Comparison of ENCODE assay signal across 15 mouse cellular contexts in the genomic region with DNA sequence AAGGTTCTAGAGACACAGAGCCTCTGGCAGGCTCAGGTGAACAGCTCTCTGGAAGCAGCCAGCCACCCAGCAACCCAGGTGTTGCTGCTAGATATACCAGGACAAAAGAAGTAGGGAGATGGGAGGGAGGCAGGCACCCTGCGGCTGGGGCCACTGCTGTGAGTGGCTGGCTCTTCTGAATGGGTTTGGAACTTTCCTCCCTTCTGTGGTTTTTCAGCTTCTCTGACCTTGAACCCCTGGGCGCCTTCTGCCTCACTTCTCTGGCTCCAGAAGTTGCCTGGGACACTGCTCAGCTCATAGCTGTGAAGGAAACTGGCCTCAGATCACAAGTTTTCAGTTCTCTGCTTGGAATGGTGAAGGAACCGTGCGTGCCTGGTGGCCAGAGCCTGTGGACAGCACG. TPM values are rescaled to one million over a fixed set of nuclear protein-coding genes. Genes with fewer than 3 reads are reported as not detected.
DNase-seq lines count a peak whose midpoint lies in the region; ATAC-seq and TF ChIP-seq lines count a peak whose summit lies in the region.
"Had no signal": no experiment of that assay in that cellular context is flagged by ENCODE, and none has a peak within 500 bp of the region (broad histone marks: within the 10 kb centered on the region; RNA-seq: fewer than 3 reads in every experiment).

No protein-coding gene starts in this region.

- TF ChIP-seq CTCF in lung, postnatal 0 days (IDR thresholded peaks at IDR 0.05): no peak
- no peak for TF ChIP-seq CTCF in G1E (IDR thresholded peaks at IDR 0.05; ENCODE audit: low read depth, low read length)
- TF ChIP-seq CTCF in gastrocnemius, adult 2 months (IDR thresholded peaks at IDR 0.05): no peak

- TF ChIP-seq EP300 in lung, postnatal 0 days (IDR thresholded peaks at IDR 0.05): no peak

- peak; percentile 43 for DNase-seq in lung, postnatal 0 days (ENCODE audit: low spot score)
- no peak for DNase-seq in lung, postnatal 36 days
- no peak for DNase-seq in G1E (ENCODE audit: low spot score)
- DNase-seq in embryonic facial prominence, embryonic 10.5 days (ENCODE audit: low spot score): no peak
- no peak for DNase-seq in gastrocnemius, postnatal 14 days
- no peak for DNase-seq in gastrocnemius, adult 2 months
- DNase-seq: cerebellum, postnatal 36 days; kidney, adult 9 months; right cerebral cortex, postnatal 14 days had no signal

- H3K9ac ChIP-seq in lung, postnatal 0 days (replicated peaks; ENCODE audit: low read depth): no peak overlapping the region
- H3K9ac ChIP-seq in liver, embryonic 15.5 days: peak overlapping the region; percentile 27; the same call in 1 of the 2 replicates
- H3K9ac ChIP-seq: embryonic facial prominence, embryonic 15.5 days; heart, embryonic 15.5 days; limb, embryonic 15.5 days had no signal

- ATAC-seq in lung, postnatal 0 days: peak; percentile 46
- no peak for ATAC-seq in G1E (ENCODE audit: extremely low read depth, insufficient number of reproducible peaks, low FRiP score, poor library complexity, severe bottlenecking)
- no peak for ATAC-seq in liver, embryonic 15.5 days (ENCODE audit: insufficient read depth)
- ATAC-seq: hindbrain, embryonic 16.5 days had no signal

- WGBS in lung, postnatal 0 days: 38% methylated on average over 5 of the region's 5 CpGs
- 63% methylated on average over 5 of the region's 5 CpGs for WGBS in embryonic facial prominence, embryonic 10.5 days
- WGBS in liver, embryonic 15.5 days (ENCODE audit: insufficient replicate concordance): 41% methylated on average over 5 of the region's 5 CpGs

- H3K4me1 ChIP-seq in lung, postnatal 0 days (ENCODE audit: insufficient read depth, low read depth, low read length): no peaks in the 10 kb centered on the region
- peaks cover 51% of the 10 kb centered on the region for H3K4me1 ChIP-seq in G1E (ENCODE audit: insufficient read depth, low read depth, low read length)
- H3K4me1 ChIP-seq in embryonic facial prominence, embryonic 10.5 days: peaks cover 31% of the 10 kb centered on the region
- H3K4me1 ChIP-seq in liver, embryonic 15.5 days (replicated peaks): peaks cover 46% of the 10 kb centered on the region

- no peaks in the 10 kb centered on the region for H3K27me3 ChIP-seq in lung, postnatal 0 days (replicated peaks; ENCODE audit: insufficient read depth, low read length)
- H3K27me3 ChIP-seq in G1E (ENCODE audit: insufficient read depth, low read length): peaks cover 7% of the 10 kb centered on the region
- H3K27me3 ChIP-seq in embryonic facial prominence, embryonic 10.5 days (replicated peaks; ENCODE audit: low read depth, poor library complexity, severe bottlenecking): 0 out of 2 replicates have a peak, but pooled peaks cover 3% of the 10 kb centered on the region
- 0 out of 2 replicates have a peak, but pooled peaks cover 13% of the 10 kb centered on the region for H3K27me3 ChIP-seq in liver, embryonic 15.5 days
- H3K27me3 ChIP-seq: embryonic facial prominence, embryonic 15.5 days; heart, embryonic 15.5 days; limb, embryonic 15.5 days had no signal

- no peak overlapping the region for H3K4me2 ChIP-seq in lung, postnatal 0 days (replicated peaks; ENCODE audit: low read depth, low read length)
- H3K4me2 ChIP-seq in liver, embryonic 15.5 days: peak overlapping the region; percentile 49
- H3K4me2 ChIP-seq: embryonic facial prominence, embryonic 15.5 days; heart, embryonic 15.5 days; limb, embryonic 15.5 days had no signal

- no peaks in the 10 kb centered on the region for H3K36me3 ChIP-seq in lung, postnatal 0 days (ENCODE audit: insufficient read depth, low read length)
- no peaks in the 10 kb centered on the region for H3K36me3 ChIP-seq in G1E (replicated peaks)
- H3K36me3 ChIP-seq in embryonic facial prominence, embryonic 10.5 days (replicated peaks): no peaks in the 10 kb centered on the region
- H3K36me3 ChIP-seq in liver, embryonic 15.5 days (replicated peaks): peaks cover 4% of the 10 kb centered on the region; the same call in 1 of the 2 replicates
- H3K36me3 ChIP-seq: embryonic facial prominence, embryonic 15.5 days; heart, embryonic 15.5 days; limb, embryonic 15.5 days had no signal

- no peaks in the 10 kb centered on the region for H3K9me3 ChIP-seq in lung, postnatal 0 days (ENCODE audit: low read length)
- H3K9me3 ChIP-seq in G1E (replicated peaks): 0 out of 2 replicates have a peak, but pooled peaks cover 2% of the 10 kb centered on the region
- no peaks in the 10 kb centered on the region for H3K9me3 ChIP-seq in embryonic facial prominence, embryonic 10.5 days
- H3K9me3 ChIP-seq in liver, embryonic 15.5 days (replicated peaks): 0 out of 2 replicates have a peak, but pooled peaks cover 5% of the 10 kb centered on the region
- H3K9me3 ChIP-seq: embryonic facial prominence, embryonic 15.5 days; heart, embryonic 15.5 days; limb, embryonic 15.5 days had no signal

- no peak overlapping the region for H3K4me3 ChIP-seq in lung, postnatal 0 days (ENCODE audit: low read depth, low read length)
- peak overlapping the region; percentile 44; the same call in 1 of the 2 replicates for H3K4me3 ChIP-seq in G1E (ENCODE audit: low read depth, low read length)
- H3K4me3 ChIP-seq in embryonic facial prominence, embryonic 10.5 days: no peak overlapping the region
- H3K4me3 ChIP-seq in liver, embryonic 15.5 days (replicated peaks): no peak overlapping the region
- no peak overlapping the region for H3K4me3 ChIP-seq in gastrocnemius, adult 2 months
- H3K4me3 ChIP-seq: embryonic facial prominence, embryonic 15.5 days; heart, embryonic 15.5 days; limb, embryonic 15.5 days had no signal

- no peak overlapping the region for H3K27ac ChIP-seq in lung, postnatal 0 days (ENCODE audit: low read length)
- peak overlapping the region; percentile 1; the same call in 1 of the 2 replicates for H3K27ac ChIP-seq in embryonic facial prominence, embryonic 10.5 days (replicated peaks)
- peak overlapping the region; percentile 99 for H3K27ac ChIP-seq in liver, embryonic 15.5 days (replicated peaks)
- H3K27ac ChIP-seq in gastrocnemius, adult 2 months: no peak overlapping the region
- H3K27ac ChIP-seq: embryonic facial prominence, embryonic 15.5 days; heart, embryonic 15.5 days; limb, embryonic 15.5 days; stomach, postnatal 0 days had no signal

- intact Hi-C loops in gastrocnemius, postnatal 14 days (cut with DNase I; ENCODE audit: low total_unique reads): no loop called here
- intact Hi-C loops in gastrocnemius, adult 2 months (cut with DNase I): no loop called here

RNA-seq across cellular contexts. Expression of gene Syf2, which starts 52.4 kb away (rescaled TPM):
- polyA plus RNA-seq in lung, postnatal 0 days (2015; fragmentation: Nextera tagmentation; extraction: Ambion mirVana): 118 and 132 TPM in 2 replicates
- total RNA-seq in G1E (2014; fragmentation: Nextera tagmentation): 48.8 and 49.0 TPM in 2 replicates
- total RNA-seq in G1E (2017): 175 and 187 TPM in 2 replicates
- polyA plus RNA-seq in G1E (2012): 36.7 and 52.3 TPM in 2 replicates
- 65.2 and 65.9 TPM in 2 replicates for polyA plus RNA-seq in embryonic facial prominence, embryonic 10.5 days (2016; fragmentation: Nextera tagmentation; extraction: Ambion mirVana)
- 46.4 and 50.2 TPM in 2 replicates for polyA plus RNA-seq in liver, embryonic 15.5 days (2015; fragmentation: Nextera tagmentation; extraction: Ambion mirVana)
- total RNA-seq in gastrocnemius, postnatal 14 days (2021): 10 to 100 TPM; 34.1 to 39.6 TPM
- 10 to 100 TPM; 39.5 to 40.9 TPM for total RNA-seq in gastrocnemius, adult 2 months (2021)

RNA-seq across cellular contexts. Expression of gene Rsrp1, which starts 59.7 kb away (rescaled TPM):
- polyA plus RNA-seq in lung, postnatal 0 days (2015; fragmentation: Nextera tagmentation; extraction: Ambion mirVana): 542 and 611 TPM in 2 replicates
- total RNA-seq in G1E (2014; fragmentation: Nextera tagmentation) (260 and 286 TPM in 2 replicates), G1E (2017) (446 and 492 TPM in 2 replicates)
- polyA plus RNA-seq in G1E (2012): 468 and 529 TPM in 2 replicates
- polyA plus RNA-seq in embryonic facial prominence, embryonic 10.5 days (2016; fragmentation: Nextera tagmentation; extraction: Ambion mirVana): 343 and 353 TPM in 2 replicates
- 280 and 309 TPM in 2 replicates for polyA plus RNA-seq in liver, embryonic 15.5 days (2015; fragmentation: Nextera tagmentation; extraction: Ambion mirVana)
- 100 to 1,000 TPM in 1 of 2 experiments, 10 to 100 TPM in 1; 76.9 to 163 TPM for total RNA-seq in gastrocnemius, postnatal 14 days (2021)
- total RNA-seq in gastrocnemius, adult 2 months (2021): 100 to 1,000 TPM; 221 to 234 TPM

Comparison
In these comparisons a context has a peak if more than half of its experiments do, and no peak if none do; other contexts are left out.
1. H3K27ac ChIP-seq: peak in embryonic facial prominence, embryonic 10.5 days (single experiment) and liver, embryonic 15.5 days (single experiment); none in lung, postnatal 0 days (single experiment) and gastrocnemius, adult 2 months (single experiment).